Mouse (Mus musculus) neural tube, embryonic 12.5 days (tissue): ENCODE measurements around the gene Lrrc74a. TPM values are rescaled to one million over a fixed set of nuclear protein-coding genes. Genes with fewer than 3 reads are reported as not detected.

Experiments
- ATAC-seq: fragments of 200-750 bp; cut with Nextera tagmentation; 2 replicates; pipeline ENCODE4 v1.8.0; 2017; ENCODE audit warnings: low read depth, mild to moderate bottlenecking, moderate TSS enrichment, moderate library complexity; ENCODE audit not compliant: low FRiP score
- H3K27ac ChIP-seq: fragments of 300-500 bp; sonication (generic); 2 replicates; pipeline ENCODE4 v1.5.1; 2016
- H3K27me3 ChIP-seq: fragments of 300-500 bp; sonication (generic); replicated peaks from 2 replicates; pipeline ENCODE4 v1.6.1; 2016; ENCODE audit warnings: mild to moderate bottlenecking
- H3K36me3 ChIP-seq: fragments of 300-500 bp; sonication (generic); 2 replicates; pipeline ENCODE4 v1.6.1; 2016; ENCODE audit warnings: mild to moderate bottlenecking
- H3K4me1 ChIP-seq: fragments of 300-500 bp; sonication (generic); 2 replicates; pipeline ENCODE4 v1.6.1; 2016
- H3K4me2 ChIP-seq: fragments of 300-500 bp; sonication (generic); replicated peaks from 2 replicates; pipeline ENCODE4 v1.6.1; 2016; ENCODE audit warnings: mild to moderate bottlenecking
- H3K4me3 ChIP-seq: fragments of 300-500 bp; sonication (generic); 2 replicates; pipeline ENCODE4 v1.5.1; 2016
- H3K9ac ChIP-seq: fragments of 300-500 bp; sonication (generic); 2 replicates; pipeline ENCODE4 v1.6.1; 2016; ENCODE audit warnings: mild to moderate bottlenecking
- H3K9me3 ChIP-seq: fragments of 300-500 bp; sonication (generic); 2 replicates; pipeline ENCODE4 v1.6.1; 2016; ENCODE audit warnings: mild to moderate bottlenecking
- WGBS: fragments of 180-500 bp; shearing (Covaris S2); methylation state at CpG from one replicate; pipeline ENCODE4 v1.1.7; 2016; 5-methylcytosine and 5-hydroxymethylcytosine counted together
- polyA plus RNA-seq: library from polyadenylated mRNA; unstranded; fragments of >200 nt; fragmentation: Nextera tagmentation; extraction: Ambion mirVana; gene quantifications from 2 replicates; pipeline ENCODE4 v1.2.1, GENCODE M21; 2016

Gene Lrrc74a
- not detected in 2 replicates for polyA plus RNA-seq

GRCm38 (mm10) chr12:86734319-86734810 lies at the start of gene Lrrc74a:
TSS of gene Lrrc74a (plus strand) at chr12:86734369.
- no peak within 1 kb of the TSS for H3K9ac ChIP-seq
- ATAC-seq, result no peak
- no peak within 1 kb of the TSS for H3K4me3 ChIP-seq
- WGBS, result 86% methylated on average over 8 of the region's 8 CpGs
- H3K27me3 ChIP-seq, result no peaks in the 10 kb centered on the region
- no peak within 1 kb of the TSS for H3K4me2 ChIP-seq
- no peaks in the 10 kb centered on the region for H3K9me3 ChIP-seq
- no peaks in the 10 kb centered on the region for H3K36me3 ChIP-seq
- H3K4me1 ChIP-seq, result no peaks in the 10 kb centered on the region
- H3K27ac ChIP-seq, result no peak within 1 kb of the TSS

- Histone ChIP-seq H3K4me3 (no peak overlapping the region), H3K4me1 (peaks cover 35% of the 10 kb centered on the region), H3K9me3 (no peaks in the 10 kb centered on the region), H3K9ac (no peak overlapping the region), H3K36me3 (peaks cover 68% of the 10 kb centered on the region), H3K4me2 (no peak overlapping the region), H3K27ac (no peak overlapping the region), H3K27me3 (no peaks in the 10 kb centered on the region)
- no peak for ATAC-seq
- 81% methylated on average over 9 of the region's 9 CpGs for WGBS
Measured at GRCm38 (mm10) chr12:86685275-86685674, 48.9 kb upstream of the Lrrc74a start.

DNA sequence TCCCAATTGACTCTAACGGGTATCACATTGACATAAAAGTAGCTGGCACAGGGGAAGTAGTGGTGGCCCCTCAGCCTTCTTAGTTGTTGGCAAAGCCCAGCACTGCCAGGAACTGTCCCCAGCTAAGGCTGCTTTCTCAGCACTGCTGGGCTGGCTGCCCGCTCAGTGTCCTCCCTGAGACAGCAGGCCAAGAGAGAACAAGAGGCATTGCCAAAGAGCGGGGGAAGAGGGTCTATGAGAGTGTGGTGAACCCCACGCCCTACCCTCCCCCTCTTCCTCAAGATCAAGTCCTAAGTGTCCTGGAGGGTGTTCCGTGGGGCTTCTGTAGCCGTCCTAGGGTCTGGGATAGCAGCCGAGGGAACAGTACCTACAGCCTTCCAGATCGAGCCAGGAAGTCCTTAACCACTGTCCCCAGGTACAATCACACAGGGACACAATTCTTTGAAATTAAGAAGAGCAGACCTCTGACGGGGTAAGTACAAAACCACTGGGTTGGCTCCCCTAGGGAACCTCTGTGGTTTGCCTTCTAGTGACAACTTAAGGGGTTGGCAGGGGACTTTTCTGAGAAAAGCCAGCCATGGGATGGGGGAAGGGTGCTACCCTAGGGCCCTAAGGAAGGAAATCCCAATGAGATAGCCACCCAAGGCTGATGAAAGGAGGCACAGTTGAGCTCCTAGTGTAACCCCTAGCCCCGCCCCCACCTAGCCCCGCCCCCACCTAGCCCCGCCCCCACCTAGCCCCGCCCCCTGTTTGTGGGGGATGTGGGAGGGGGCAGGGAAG lies 47.4 kb upstream of the Lrrc74a start:
- 63% methylated on average over 13 of the region's 13 CpGs for WGBS
- Histone ChIP-seq H3K27ac (no peak overlapping the region), H3K36me3 (peaks cover 82% of the 10 kb centered on the region), H3K4me3 (no peak overlapping the region), H3K27me3 (no peaks in the 10 kb centered on the region), H3K9me3 (no peaks in the 10 kb centered on the region), H3K4me1 (peaks cover 23% of the 10 kb centered on the region), H3K9ac (no peak overlapping the region), H3K4me2 (no peak overlapping the region)
- ATAC-seq, result no peak

DNA sequence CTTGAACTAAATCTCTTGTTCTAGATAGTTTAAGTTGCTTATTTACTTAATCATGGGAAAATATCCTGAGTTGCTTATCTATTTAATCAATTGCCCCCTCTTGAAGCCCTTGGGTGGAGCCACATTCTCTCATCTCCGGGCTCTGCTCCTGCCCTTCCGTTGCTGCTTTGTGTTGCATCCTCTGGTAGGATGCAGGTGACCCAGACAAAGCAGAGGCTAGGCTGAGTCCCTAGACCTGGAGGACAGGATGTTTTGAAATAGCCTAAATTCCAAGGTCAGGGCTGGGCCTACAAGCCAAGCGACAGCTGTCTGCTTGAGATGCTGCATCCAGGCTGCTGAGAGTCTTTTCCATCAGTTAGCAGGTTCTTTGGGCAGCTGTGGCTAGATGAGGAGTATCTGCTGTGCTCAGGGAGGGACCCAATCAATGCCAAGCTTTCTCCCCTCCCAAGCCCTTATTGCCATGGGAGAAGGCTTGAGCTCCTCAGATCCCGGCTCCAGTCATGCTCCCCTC lies 46.7 kb upstream of the Lrrc74a start:
- WGBS, result 83% methylated on average over 4 of the region's 4 CpGs
- H3K4me2 ChIP-seq, result no peak overlapping the region

DNA sequence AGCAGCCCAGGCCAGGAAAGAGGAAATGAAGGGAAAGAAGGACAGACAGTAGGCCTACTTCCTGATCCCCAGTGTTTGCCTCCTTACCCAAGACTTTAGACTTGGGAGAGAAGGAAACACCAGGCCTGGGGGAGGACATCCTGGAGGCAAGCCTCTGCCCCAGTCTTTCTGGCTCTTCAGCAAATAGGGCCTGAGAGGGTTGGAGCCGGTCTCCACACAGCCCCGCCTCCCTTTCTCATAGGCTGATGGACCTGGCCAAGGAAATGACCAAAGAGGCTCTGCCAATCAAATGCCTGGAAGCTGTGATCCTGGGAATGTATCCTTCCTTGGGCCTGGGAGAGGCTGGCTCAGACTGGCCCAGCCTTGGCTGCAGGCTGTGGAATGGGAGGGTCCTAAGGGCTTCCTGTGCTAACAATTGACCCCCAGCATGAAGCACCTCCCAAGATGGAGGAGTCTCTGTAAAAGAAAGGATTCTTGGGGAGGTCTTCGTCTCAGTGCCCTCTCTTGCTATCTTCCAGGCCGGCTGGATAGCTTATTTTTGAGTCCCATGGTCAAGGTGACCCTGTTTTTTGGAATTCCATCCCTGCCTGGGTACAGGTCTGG lies 46.1 kb upstream of the Lrrc74a start:
- no peak for ATAC-seq
- 74% methylated on average over 4 of the region's 4 CpGs for WGBS
- Histone ChIP-seq H3K9ac (no peak overlapping the region), H3K36me3 (peaks cover 85% of the 10 kb centered on the region), H3K9me3 (no peaks in the 10 kb centered on the region), H3K27me3 (no peaks in the 10 kb centered on the region), H3K4me1 (peaks cover 10% of the 10 kb centered on the region; the same call in 1 of the 2 replicates), H3K4me3 (no peak overlapping the region), H3K4me2 (no peak overlapping the region), H3K27ac (no peak overlapping the region)

More for the DNA sequence above, 46.7 kb upstream of the Lrrc74a start:
- ATAC-seq, result no peak
- Histone ChIP-seq H3K36me3 (peaks cover 85% of the 10 kb centered on the region), H3K27ac (no peak overlapping the region), H3K4me1 (peaks cover 16% of the 10 kb centered on the region; the same call in 1 of the 2 replicates), H3K9ac (no peak overlapping the region), H3K4me3 (no peak overlapping the region), H3K9me3 (no peaks in the 10 kb centered on the region), H3K27me3 (no peaks in the 10 kb centered on the region)

GRCm38 (mm10) chr12:86688917-86689316 lies 45.3 kb upstream of the Lrrc74a start:
- ATAC-seq, result no peak
- Histone ChIP-seq H3K27ac (no peak overlapping the region), H3K27me3 (no peaks in the 10 kb centered on the region), H3K4me3 (no peak overlapping the region), H3K4me1 (peaks cover 4% of the 10 kb centered on the region; the same call in 1 of the 2 replicates), H3K9me3 (no peaks in the 10 kb centered on the region), H3K9ac (no peak overlapping the region), H3K4me2 (no peak overlapping the region), H3K36me3 (peaks cover 86% of the 10 kb centered on the region)
- 95% methylated on average over 27 of the region's 27 CpGs for WGBS

- 75% methylated on average over 12 of the region's 12 CpGs for WGBS
- no peak overlapping the region for H3K4me3 ChIP-seq
- H3K9ac ChIP-seq, result no peak overlapping the region
- H3K4me2 ChIP-seq, result no peak overlapping the region
- peaks cover 89% of the 10 kb centered on the region for H3K36me3 ChIP-seq
- H3K9me3 ChIP-seq, result no peaks in the 10 kb centered on the region
- H3K4me1 ChIP-seq, result no peaks in the 10 kb centered on the region; the same call in 1 of the 2 replicates
- H3K27ac ChIP-seq, result no peak overlapping the region
- no peak for ATAC-seq
- no peaks in the 10 kb centered on the region for H3K27me3 ChIP-seq
Measured at GRCm38 (mm10) chr12:86690700-86691485, 43.3 kb upstream of the Lrrc74a start.

GRCm38 (mm10) chr12:86692471-86693356 lies 41.5 kb upstream of the Lrrc74a start:
- Histone ChIP-seq H3K9ac (no peak overlapping the region), H3K27ac (no peak overlapping the region), H3K27me3 (no peaks in the 10 kb centered on the region), H3K4me3 (no peak overlapping the region), H3K9me3 (0 out of 2 replicates have a peak, but pooled peaks cover 6% of the 10 kb centered on the region), H3K4me2 (no peak overlapping the region), H3K36me3 (peaks cover 83% of the 10 kb centered on the region), H3K4me1 (no peaks in the 10 kb centered on the region; the same call in 1 of the 2 replicates)
- ATAC-seq, result no peak
- 68% methylated on average over 5 of the region's 5 CpGs for WGBS

- H3K27me3 ChIP-seq, result no peaks in the 10 kb centered on the region
- 0 out of 2 replicates have a peak, but pooled peaks cover 6% of the 10 kb centered on the region for H3K9me3 ChIP-seq
- H3K4me2 ChIP-seq, result no peak overlapping the region
- H3K4me3 ChIP-seq, result no peak overlapping the region
- no peak overlapping the region for H3K9ac ChIP-seq
- no peak for ATAC-seq
- H3K4me1 ChIP-seq, result no peaks in the 10 kb centered on the region; the same call in 1 of the 2 replicates
- peaks cover 78% of the 10 kb centered on the region for H3K36me3 ChIP-seq
- H3K27ac ChIP-seq, result no peak overlapping the region
Measured at GRCm38 (mm10) chr12:86693389-86693788, 40.8 kb upstream of the Lrrc74a start.

- 88% methylated on average over 1 of the region's 1 CpGs for WGBS
- H3K27ac ChIP-seq, result no peak overlapping the region
- H3K4me3 ChIP-seq, result no peak overlapping the region
- H3K9me3 ChIP-seq, result 0 out of 2 replicates have a peak, but pooled peaks cover 6% of the 10 kb centered on the region
- H3K4me2 ChIP-seq, result no peak overlapping the region
- H3K4me1 ChIP-seq, result no peaks in the 10 kb centered on the region; the same call in 1 of the 2 replicates
- no peak overlapping the region for H3K9ac ChIP-seq
- peaks cover 68% of the 10 kb centered on the region for H3K36me3 ChIP-seq
- no peaks in the 10 kb centered on the region for H3K27me3 ChIP-seq
- no peak for ATAC-seq
Measured at GRCm38 (mm10) chr12:86694441-86694840, 39.7 kb upstream of the Lrrc74a start.

GRCm38 (mm10) chr12:86697996-86698395 lies 36.2 kb upstream of the Lrrc74a start:
- no peak overlapping the region for H3K4me2 ChIP-seq
- no peak overlapping the region for H3K4me3 ChIP-seq
- peaks cover 12% of the 10 kb centered on the region for H3K4me1 ChIP-seq
- H3K9me3 ChIP-seq, result 0 out of 2 replicates have a peak, but pooled peaks cover 6% of the 10 kb centered on the region
- H3K27me3 ChIP-seq, result no peaks in the 10 kb centered on the region
- H3K36me3 ChIP-seq, result peaks cover 36% of the 10 kb centered on the region
- 51% methylated on average over 2 of the region's 2 CpGs for whole genome bisulfite sequencing
- no peak overlapping the region for H3K9ac ChIP-seq
- no peak for ATAC-seq
- H3K27ac ChIP-seq, result no peak overlapping the region
